In genomic region chr15:101002466-101002865, GRCm38 (mm10) we compare ENCODE assay signal across 22 mouse cellular contexts. TPM values are rescaled to one million over a fixed set of nuclear protein-coding genes. Genes with fewer than 3 reads are reported as not detected.
"Had no signal": no experiment of that assay in that cellular context is flagged by ENCODE, and none has a peak within 500 bp of the region (broad histone marks: within the 10 kb centered on the region; RNA-seq: fewer than 3 reads in every experiment).

No protein-coding gene starts in this region.

- H3K27ac ChIP-seq: neural tube, embryonic 15.5 days; stomach, embryonic 15.5 days; stomach, postnatal 0 days had no signal

- H3K9me3 ChIP-seq: neural tube, embryonic 15.5 days; stomach, embryonic 15.5 days had no signal

- H3K9ac ChIP-seq: neural tube, embryonic 15.5 days; stomach, embryonic 15.5 days had no signal

- H3K36me3 ChIP-seq: stomach, embryonic 15.5 days had no signal

- DNase-seq: retina, postnatal 1 day; right cerebral cortex, adult 18-20 months; right cerebral cortex, postnatal 14 days; right cerebral cortex, postnatal 25 days; right cerebral cortex, postnatal 4 days; spleen, adult 18-20 months; thymus, adult 18-20 months; thymus, adult 2 months; thymus, postnatal 14 days; thymus, postnatal 25 days; thymus, postnatal 36 days; thymus, postnatal 4 days had no signal

- H3K4me3 ChIP-seq: neural tube, embryonic 15.5 days; stomach, embryonic 15.5 days had no signal

- H3K4me2 ChIP-seq: neural tube, embryonic 15.5 days; stomach, embryonic 15.5 days had no signal

- H3K27me3 ChIP-seq: neural tube, embryonic 15.5 days; stomach, embryonic 15.5 days had no signal

RNA-seq across cellular contexts. Expression of gene Gm47841, which starts 44.7 kb away (rescaled TPM):
- total RNA-seq: neutrophil, adult 5-6 weeks had no signal
- polyA plus RNA-seq: neural tube, embryonic 14.5 days; small intestine, adult 2 months; spleen, adult 2 months; stomach, embryonic 14.5 days; stomach, embryonic 15.5 days; stomach, embryonic 16.5 days; stomach, postnatal 0 days; thymus, adult 2 months; thymus, postnatal 0 days had no signal
